In the genomic region with DNA sequence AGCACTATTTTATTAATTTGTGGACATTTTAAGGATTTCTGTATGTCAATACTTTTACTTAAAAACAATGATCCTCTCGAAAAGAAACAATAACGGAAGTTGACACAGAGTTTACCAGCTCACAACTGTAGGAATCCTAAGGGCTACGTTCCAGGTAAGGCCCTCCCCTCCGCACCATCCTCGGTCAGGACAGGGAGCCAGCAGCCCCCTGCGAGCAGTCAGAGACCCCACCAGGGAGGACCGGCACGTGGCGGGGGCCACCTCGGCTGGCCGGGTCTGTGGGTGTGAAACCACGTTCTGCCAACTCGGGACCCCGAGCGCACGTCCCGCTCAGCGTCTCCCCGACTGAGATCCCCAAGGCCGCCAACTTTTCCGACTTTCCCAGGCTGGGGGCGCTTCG, we compare ENCODE assay signal across 7 mouse cellular contexts. TPM values are rescaled to one million over a fixed set of nuclear protein-coding genes. Genes with fewer than 3 reads are reported as not detected.
A peak's percentile ranks its signal among the peaks of the same experiment; 100 is the strongest.
DNase-seq lines count a peak whose midpoint lies in the region; ATAC-seq and TF ChIP-seq lines count a peak whose summit lies in the region.

No protein-coding gene starts in this region.

- H3K9me3 ChIP-seq in embryonic facial prominence, embryonic 14.5 days (ENCODE audit: control insufficient read depth, low read length): no peaks in the 10 kb centered on the region
- H3K9me3 ChIP-seq in limb, embryonic 14.5 days (ENCODE audit: control insufficient read depth, low read length): no peaks in the 10 kb centered on the region

- no peak for TF ChIP-seq POLR2A in limb, embryonic 14.5 days (IDR thresholded peaks at IDR 0.05; ENCODE audit: borderline replicate concordance, extremely low read depth, insufficient read depth, insufficient read length)
- TF ChIP-seq POLR2A in myocyte (IDR thresholded peaks at IDR 0.05; ENCODE audit: insufficient read length, low read depth): no peak

- H3K4me3 ChIP-seq in embryonic facial prominence, embryonic 14.5 days (ENCODE audit: low read depth, low read length): peak overlapping the region; percentile 64
- H3K4me3 ChIP-seq in limb, embryonic 14.5 days (replicated peaks; ENCODE audit: low read length): peak overlapping the region; percentile 65
- peak overlapping the region; percentile 61 for H3K4me3 ChIP-seq in myocyte

- WGBS in embryonic facial prominence, embryonic 14.5 days: 0% methylated on average over 11 of the region's 23 CpGs
- WGBS in limb, embryonic 14.5 days: 0% methylated on average over 12 of the region's 23 CpGs

- peak; percentile 31 for ATAC-seq in CD4-positive, CD25-positive, alpha-beta regulatory T cell, adult 4 months
- ATAC-seq in embryonic facial prominence, embryonic 14.5 days (ENCODE audit: low read depth): no peak
- ATAC-seq in limb, embryonic 14.5 days (ENCODE audit: low FRiP score, low read depth): no peak

- no peak overlapping the region for H3K27ac ChIP-seq in embryonic facial prominence, embryonic 14.5 days (replicated peaks; ENCODE audit: low read depth, low read length)
- no peak overlapping the region for H3K27ac ChIP-seq in limb, embryonic 14.5 days (replicated peaks; ENCODE audit: low read depth, low read length)

- no peaks in the 10 kb centered on the region for H3K27me3 ChIP-seq in embryonic facial prominence, embryonic 14.5 days (replicated peaks; ENCODE audit: control insufficient read depth, insufficient read depth, low read length)
- no peaks in the 10 kb centered on the region for H3K27me3 ChIP-seq in limb, embryonic 14.5 days (ENCODE audit: control insufficient read depth, insufficient read depth, low read length)
- H3K27me3 ChIP-seq in myocyte (ENCODE audit: control insufficient read depth, insufficient read depth, insufficient read length): no peaks in the 10 kb centered on the region

- H3K4me2 ChIP-seq in embryonic facial prominence, embryonic 14.5 days (ENCODE audit: low read depth, low read length): peak overlapping the region; percentile 92
- H3K4me2 ChIP-seq in limb, embryonic 14.5 days (replicated peaks; ENCODE audit: low read depth, low read length, severe bottlenecking): peak overlapping the region; percentile 86
- H3K4me2 ChIP-seq in myocyte (ENCODE audit: low read depth): peak overlapping the region; percentile 80

- H3K79me2 ChIP-seq in myocyte (ENCODE audit: control insufficient read depth, insufficient read depth): peaks cover 50% of the 10 kb centered on the region

- intact Hi-C loops in heart, postnatal 36 days (cut with DNase I): no loop called here

- H3ac ChIP-seq in myocyte (ENCODE audit: control insufficient read depth, insufficient read length): peak overlapping the region; percentile 100

- DNase-seq in R1 (ENCODE audit: low read depth, low spot score): peak; percentile 36
- no peak for DNase-seq in embryonic facial prominence, embryonic 14.5 days (ENCODE audit: low spot score)
- peak; percentile 24 to 34 for DNase-seq in heart, postnatal 36 days
- no peak for DNase-seq in limb, embryonic 14.5 days (ENCODE audit: low spot score)
- peak; percentile 59 for DNase-seq in thymus, postnatal 14 days

- H3K9ac ChIP-seq in embryonic facial prominence, embryonic 14.5 days (ENCODE audit: low read depth, low read length): peak overlapping the region; percentile 80
- H3K9ac ChIP-seq in limb, embryonic 14.5 days (ENCODE audit: low read depth, low read length, severe bottlenecking): peak overlapping the region; percentile 80

- H3K36me3 ChIP-seq in embryonic facial prominence, embryonic 14.5 days (ENCODE audit: control insufficient read depth, insufficient read depth, low read length): peaks cover 15% of the 10 kb centered on the region
- H3K36me3 ChIP-seq in limb, embryonic 14.5 days (ENCODE audit: control insufficient read depth, insufficient read depth, low read length): peaks cover 20% of the 10 kb centered on the region; the same call in 1 of the 2 replicates
- peaks cover 33% of the 10 kb centered on the region for H3K36me3 ChIP-seq in myocyte (ENCODE audit: control insufficient read depth, insufficient read depth)

- H3K4me1 ChIP-seq in embryonic facial prominence, embryonic 14.5 days (ENCODE audit: control insufficient read depth, insufficient read depth, low read length): peaks cover 8% of the 10 kb centered on the region
- peaks cover 6% of the 10 kb centered on the region for H3K4me1 ChIP-seq in limb, embryonic 14.5 days (ENCODE audit: control insufficient read depth, insufficient read depth, low read length)

TF ChIP-seq in myocyte, 11 proteins besides CTCF, POLR2A, EP300 and RAD21:
- no peak for TF ChIP-seq MYOD1 (IDR thresholded peaks at IDR 0.05; ENCODE audit: control insufficient read depth in 1 of 3, insufficient read length in 2 of 3, low read depth in 2 of 3)
- no peak for TF ChIP-seq REST (IDR thresholded peaks at IDR 0.05; ENCODE audit: insufficient read depth, insufficient read length)

RNA-seq across cellular contexts. Expression of gene Phf10, which starts 0.6 kb away (rescaled TPM):
- polyA plus RNA-seq in CD4-positive, CD25-positive, alpha-beta regulatory T cell, adult 4 months (2017; shearing (Covaris generic)): 10 to 100 TPM in 1 of 2 experiments, 1 to 10 TPM in 1; 7.3 to 12.7 TPM
- polyA plus RNA-seq in embryonic facial prominence, embryonic 14.5 days (2014; fragmentation: Nextera tagmentation; extraction: Ambion mirVana): 50.5 and 52.0 TPM in 2 replicates
- total RNA-seq in heart, postnatal 36 days (2021): 10 to 100 TPM; 50.9 to 51.3 TPM
- 84.6 and 114 TPM in 2 replicates for polyA plus RNA-seq in limb, embryonic 14.5 days (2012; rRNA removed)
- 51.4 and 53.6 TPM in 2 replicates for polyA plus RNA-seq in limb, embryonic 14.5 days (2014; fragmentation: Nextera tagmentation; extraction: Ambion mirVana)
- 216 TPM for polyA plus RNA-seq in myocyte (2012; fragmentation: generic; extraction: Trizol)

RNA-seq across cellular contexts. Expression of gene 1600012H06Rik, which starts 17.5 kb away (rescaled TPM):
- polyA plus RNA-seq in CD4-positive, CD25-positive, alpha-beta regulatory T cell, adult 4 months (2017; shearing (Covaris generic)): 10 to 100 TPM; 16.1 to 17.9 TPM
- polyA plus RNA-seq in embryonic facial prominence, embryonic 14.5 days (2014; fragmentation: Nextera tagmentation; extraction: Ambion mirVana): 45.0 and 45.9 TPM in 2 replicates
- 10 to 100 TPM; 11.9 to 14.7 TPM for total RNA-seq in heart, postnatal 36 days (2021)
- polyA plus RNA-seq in limb, embryonic 14.5 days (2012; rRNA removed): 26.2 and 28.3 TPM in 2 replicates
- 37.5 and 39.7 TPM in 2 replicates for polyA plus RNA-seq in limb, embryonic 14.5 days (2014; fragmentation: Nextera tagmentation; extraction: Ambion mirVana)
- 8.3 TPM for polyA plus RNA-seq in myocyte (2012; fragmentation: generic; extraction: Trizol)

RNA-seq across cellular contexts. Expression of gene Wdr27, which starts 17.6 kb away (rescaled TPM):
- 1 to 10 TPM in 1 of 2 experiments, not detected in 1; 1.9 TPM for polyA plus RNA-seq in CD4-positive, CD25-positive, alpha-beta regulatory T cell, adult 4 months (2017; shearing (Covaris generic))
- 6.6 and 8.3 TPM in 2 replicates for polyA plus RNA-seq in embryonic facial prominence, embryonic 14.5 days (2014; fragmentation: Nextera tagmentation; extraction: Ambion mirVana)
- total RNA-seq in heart, postnatal 36 days (2021): 1 to 10 TPM in 1 of 2 experiments, under 1 TPM in 1; 0.35 to 1.1 TPM
- polyA plus RNA-seq in limb, embryonic 14.5 days (2012; rRNA removed): 1.9 and 3.0 TPM in 2 replicates
- 6.0 and 7.6 TPM in 2 replicates for polyA plus RNA-seq in limb, embryonic 14.5 days (2014; fragmentation: Nextera tagmentation; extraction: Ambion mirVana)
- 8.0 TPM for polyA plus RNA-seq in myocyte (2012; fragmentation: generic; extraction: Trizol)

RNA-seq across cellular contexts. Expression of gene 9030025P20Rik, which starts 17.7 kb away (rescaled TPM):
- polyA plus RNA-seq in CD4-positive, CD25-positive, alpha-beta regulatory T cell, adult 4 months (2017; shearing (Covaris generic)): 10 to 100 TPM; 19.6 to 31.8 TPM
- polyA plus RNA-seq in embryonic facial prominence, embryonic 14.5 days (2014; fragmentation: Nextera tagmentation; extraction: Ambion mirVana): 5.3 and 6.0 TPM in 2 replicates
- 1 to 10 TPM; 1.3 to 1.8 TPM for total RNA-seq in heart, postnatal 36 days (2021)
- 20.4 and 21.4 TPM in 2 replicates for polyA plus RNA-seq in limb, embryonic 14.5 days (2012; rRNA removed)
- 5.1 and 6.8 TPM in 2 replicates for polyA plus RNA-seq in limb, embryonic 14.5 days (2014; fragmentation: Nextera tagmentation; extraction: Ambion mirVana)
- 5.7 TPM for polyA plus RNA-seq in myocyte (2012; fragmentation: generic; extraction: Trizol)

RNA-seq across cellular contexts. Expression of gene Gm3417, which starts 18.1 kb away (rescaled TPM):
- polyA plus RNA-seq in CD4-positive, CD25-positive, alpha-beta regulatory T cell, adult 4 months (2017; shearing (Covaris generic)): not detected
- polyA plus RNA-seq in embryonic facial prominence, embryonic 14.5 days (2014; fragmentation: Nextera tagmentation; extraction: Ambion mirVana): 1.2 and 3.7 TPM in 2 replicates
- not detected for total RNA-seq in heart, postnatal 36 days (2021)
- 0.54 TPM in 1 of 2 replicates, not detected in the other for polyA plus RNA-seq in limb, embryonic 14.5 days (2012; rRNA removed)
- not detected in 2 replicates for polyA plus RNA-seq in limb, embryonic 14.5 days (2014; fragmentation: Nextera tagmentation; extraction: Ambion mirVana)
- polyA plus RNA-seq in myocyte (2012; fragmentation: generic; extraction: Trizol): 0.31 TPM

Comparison
In these comparisons a context has a peak if more than half of its experiments do, and no peak if none do; other contexts are left out.
1. DNase-seq: peak in R1 (single experiment), heart, postnatal 36 days (2 of 2) and thymus, postnatal 14 days (single experiment); none in embryonic facial prominence, embryonic 14.5 days (single experiment) and limb, embryonic 14.5 days (single experiment).
2. Peak in every context shown above with its lines, with median percentiles within 50 percentile points of each other: H3K4me2 ChIP-seq and H3K4me3 ChIP-seq.